Mouse (Mus musculus): ENCODE results near the gene Gab2.
A peak's percentile ranks its signal among the peaks of the same experiment; 100 is the strongest.

The Gab2 gene

DNA sequence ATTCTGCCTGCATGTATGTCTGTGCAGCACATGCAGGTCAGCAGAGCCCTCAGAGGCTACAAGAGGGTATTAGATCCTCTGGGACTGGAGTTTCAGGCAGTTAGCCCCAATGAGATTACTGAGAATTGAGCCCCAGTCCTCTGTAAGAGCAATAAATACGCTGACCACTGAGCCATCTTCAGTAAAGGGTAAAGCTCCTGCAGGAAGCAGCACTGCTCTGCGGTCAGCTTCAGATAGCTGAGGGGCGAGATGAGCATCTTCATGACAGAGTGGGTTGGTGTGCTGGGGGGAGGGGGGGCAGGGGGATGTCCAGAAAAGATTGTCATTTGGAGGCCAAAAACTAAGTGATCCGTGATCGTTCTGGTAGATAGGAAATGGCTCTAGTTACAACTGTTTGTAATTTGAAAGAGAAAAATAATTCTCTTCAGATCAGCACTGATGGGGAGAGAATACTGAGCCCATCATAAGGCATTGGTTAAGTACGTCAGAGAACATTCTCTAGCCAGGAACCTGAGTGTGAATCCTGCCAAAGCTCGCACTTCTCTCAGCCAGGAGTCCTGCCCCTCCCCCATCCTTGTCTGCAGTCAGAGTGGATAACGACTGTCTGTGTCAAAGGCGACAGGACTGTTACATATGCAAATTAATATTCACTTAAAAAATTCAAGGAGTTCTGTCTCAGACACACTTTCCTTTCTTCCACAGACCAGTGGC, 264.9 kb downstream of the Gab2 start:
- DNase-seq (ENCODE audit: low spot score in 2 of 2), result no peak

DNA sequence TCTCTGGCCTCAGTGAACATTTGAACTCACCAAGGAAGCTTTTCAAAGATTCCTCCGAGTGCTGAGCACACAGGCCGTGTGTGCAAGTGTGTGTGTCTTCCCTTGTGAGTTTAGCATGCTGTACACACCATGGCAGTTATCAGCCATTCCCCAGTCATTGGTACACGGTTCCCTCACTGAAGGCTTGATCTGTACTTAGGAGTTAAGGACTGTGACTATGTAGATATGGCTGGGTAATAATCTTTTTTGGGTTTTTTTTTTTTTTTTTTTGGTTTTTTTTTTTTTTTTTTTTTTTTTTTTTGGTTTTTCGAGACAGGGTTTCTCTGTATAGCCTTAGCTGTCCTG, 265.4 kb downstream of the Gab2 start:
- DNase-seq (ENCODE audit: low spot score in 2 of 2), result no peak

DNA sequence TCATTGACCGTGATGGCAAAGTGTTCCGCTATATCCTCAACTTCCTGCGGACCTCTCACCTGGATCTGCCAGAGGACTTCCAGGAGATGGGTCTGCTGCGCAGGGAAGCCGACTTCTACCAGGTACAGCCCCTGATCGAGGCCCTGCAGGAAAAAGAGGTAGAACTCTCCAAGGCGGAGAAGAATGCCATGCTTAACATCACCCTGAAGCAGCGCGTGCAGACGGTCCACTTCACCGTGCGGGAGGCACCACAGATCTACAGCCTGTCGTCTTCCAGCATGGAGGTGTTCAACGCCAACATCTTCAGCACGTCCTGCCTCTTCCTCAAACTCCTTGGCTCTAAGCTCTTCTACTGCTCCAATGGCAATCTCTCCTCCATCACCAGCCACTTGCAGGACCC, 266.1 kb downstream of the Gab2 start:
- DNase-seq (ENCODE audit: low spot score in 2 of 2), result no peak

DNA sequence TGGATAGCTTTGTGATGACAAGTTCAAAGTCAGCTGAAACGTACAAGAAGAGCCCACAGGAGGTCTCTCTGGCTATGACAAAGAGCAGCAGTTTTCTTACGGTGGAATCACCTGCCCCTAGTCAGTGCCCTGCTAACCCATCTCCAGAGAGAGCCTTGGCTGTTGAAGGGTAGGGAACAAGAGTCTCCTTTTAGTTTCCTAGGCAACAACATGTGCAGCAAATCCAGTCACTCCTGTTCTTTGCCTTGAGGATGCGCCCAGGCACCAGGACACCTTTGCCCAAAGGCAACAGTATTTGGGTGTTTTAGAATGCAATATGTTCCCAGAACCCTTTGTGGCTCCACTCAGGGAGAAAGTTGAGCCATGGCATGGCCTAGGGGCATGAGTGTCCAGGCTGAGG, 266.9 kb downstream of the Gab2 start:
- DNase-seq (ENCODE audit: low spot score in 2 of 2), result no peak

DNA sequence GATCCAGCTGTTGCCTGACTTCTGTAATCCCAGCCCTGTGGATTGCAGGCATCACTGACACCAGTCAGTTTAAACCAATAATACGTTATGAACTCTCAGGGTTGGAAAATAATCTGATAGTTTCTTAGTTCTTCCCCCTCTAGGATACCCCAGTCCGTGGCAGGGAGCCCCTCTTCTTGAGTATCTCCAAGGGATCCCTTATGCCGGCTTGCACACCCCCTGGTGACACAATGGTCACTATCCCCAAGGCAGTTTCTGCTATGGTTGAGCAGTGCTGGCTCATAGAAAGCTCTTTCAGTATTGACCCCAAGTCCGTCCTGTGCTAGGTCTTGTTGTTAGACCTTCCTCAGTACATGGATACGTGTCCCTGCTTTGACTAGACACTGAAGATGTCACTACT, 267.4 kb downstream of the Gab2 start:
- DNase-seq (ENCODE audit: low spot score in 2 of 2), result no peak

DNA sequence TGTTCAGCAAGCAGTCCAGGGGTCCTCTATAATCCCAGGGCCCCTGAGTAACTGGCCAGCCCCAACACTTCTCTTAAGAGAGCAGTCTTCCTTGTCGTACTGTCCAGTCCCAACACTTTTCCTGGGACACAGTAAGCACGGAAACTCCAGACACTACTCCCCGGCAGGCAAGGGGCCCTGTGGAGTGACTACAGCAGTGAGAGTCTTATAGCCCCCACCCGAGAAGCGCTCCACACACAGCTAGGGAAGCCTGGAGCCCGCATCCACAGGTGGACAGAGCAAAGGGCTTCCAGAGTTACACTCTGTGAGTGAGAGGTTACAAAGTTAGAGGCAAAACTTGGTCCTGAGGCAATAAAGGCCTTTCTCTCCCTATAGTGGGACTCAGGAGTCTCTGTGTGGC, 268.1 kb downstream of the Gab2 start:
- DNase-seq (ENCODE audit: low spot score in 2 of 2), result no peak

DNA sequence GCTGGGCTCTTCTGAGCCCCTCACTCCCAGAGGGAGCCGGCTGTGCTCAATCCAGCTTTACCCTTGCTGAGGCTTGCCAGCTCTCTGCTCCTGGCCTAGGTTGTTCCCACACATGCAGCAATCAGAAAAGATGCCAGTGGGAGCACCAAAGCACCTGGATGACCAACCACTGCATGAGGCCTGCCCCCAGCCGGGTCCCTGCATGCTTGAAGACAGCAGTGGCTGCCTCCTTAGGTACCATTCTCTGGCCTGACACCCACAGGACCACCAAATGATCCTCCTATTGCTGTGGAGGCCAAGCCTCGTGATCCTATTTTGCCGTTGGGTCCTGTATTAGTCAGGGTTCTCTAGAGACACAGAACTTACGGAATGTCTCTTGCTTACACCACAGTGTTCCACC, 269.5 kb downstream of the Gab2 start:
- DNase-seq (ENCODE audit: low spot score in 2 of 2), result no peak

DNA sequence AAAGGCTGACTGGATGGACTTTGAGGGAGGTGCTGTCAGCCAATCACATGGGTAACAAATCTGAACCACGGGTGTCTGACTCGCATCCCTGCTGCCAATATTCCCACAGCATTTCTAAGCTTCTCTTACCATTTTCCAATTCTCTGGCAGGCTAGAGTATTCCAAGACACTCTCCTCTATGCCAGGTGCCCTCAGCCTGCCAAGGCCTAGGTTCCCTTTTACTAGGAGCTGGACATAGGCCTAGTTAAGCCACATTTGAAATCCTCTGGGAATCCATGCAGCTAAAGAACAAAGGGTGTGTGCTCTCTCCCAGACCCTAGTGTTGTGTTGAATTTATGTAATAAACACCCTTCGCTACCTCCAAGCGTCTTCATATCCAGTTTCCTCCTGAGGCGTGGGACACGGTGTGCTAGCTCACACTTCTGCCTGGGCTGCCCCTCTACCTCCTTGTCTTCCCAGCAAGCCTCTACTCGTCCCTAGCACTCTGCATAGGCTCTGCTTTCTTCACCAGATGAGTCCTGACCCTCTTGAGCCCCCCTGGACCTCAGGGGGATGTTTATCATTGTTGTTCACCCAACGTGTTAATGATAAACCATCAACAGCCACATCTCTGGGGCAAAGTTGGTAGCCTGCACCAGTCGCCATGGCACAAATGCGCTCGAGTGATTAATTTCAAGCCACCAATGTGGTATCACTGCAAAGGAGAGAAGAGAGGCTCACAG, 270.6 kb downstream of the Gab2 start:
- no peak for DNase-seq (ENCODE audit: low spot score in 2 of 2)

DNA sequence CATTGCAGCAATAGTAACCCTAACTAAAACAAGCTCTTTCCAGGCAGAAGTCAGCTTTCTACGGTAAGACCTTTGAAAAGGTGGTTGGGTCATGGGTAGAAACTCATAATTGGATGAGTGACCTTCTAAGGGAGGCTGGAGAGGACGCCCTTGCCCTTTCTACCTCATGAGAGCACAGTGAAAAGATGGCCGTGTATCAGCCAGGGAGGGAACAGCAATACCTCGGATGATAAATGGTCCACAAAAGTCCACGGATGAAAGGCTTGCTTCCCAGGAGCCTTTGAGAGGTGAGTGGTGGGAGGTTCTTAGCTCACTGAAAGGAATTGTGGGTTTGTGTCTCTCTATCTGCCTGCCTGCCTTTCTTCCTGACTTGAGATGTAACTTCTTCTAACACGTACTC, 272.0 kb downstream of the Gab2 start:
- DNase-seq (ENCODE audit: low spot score in 2 of 2), result no peak

DNA sequence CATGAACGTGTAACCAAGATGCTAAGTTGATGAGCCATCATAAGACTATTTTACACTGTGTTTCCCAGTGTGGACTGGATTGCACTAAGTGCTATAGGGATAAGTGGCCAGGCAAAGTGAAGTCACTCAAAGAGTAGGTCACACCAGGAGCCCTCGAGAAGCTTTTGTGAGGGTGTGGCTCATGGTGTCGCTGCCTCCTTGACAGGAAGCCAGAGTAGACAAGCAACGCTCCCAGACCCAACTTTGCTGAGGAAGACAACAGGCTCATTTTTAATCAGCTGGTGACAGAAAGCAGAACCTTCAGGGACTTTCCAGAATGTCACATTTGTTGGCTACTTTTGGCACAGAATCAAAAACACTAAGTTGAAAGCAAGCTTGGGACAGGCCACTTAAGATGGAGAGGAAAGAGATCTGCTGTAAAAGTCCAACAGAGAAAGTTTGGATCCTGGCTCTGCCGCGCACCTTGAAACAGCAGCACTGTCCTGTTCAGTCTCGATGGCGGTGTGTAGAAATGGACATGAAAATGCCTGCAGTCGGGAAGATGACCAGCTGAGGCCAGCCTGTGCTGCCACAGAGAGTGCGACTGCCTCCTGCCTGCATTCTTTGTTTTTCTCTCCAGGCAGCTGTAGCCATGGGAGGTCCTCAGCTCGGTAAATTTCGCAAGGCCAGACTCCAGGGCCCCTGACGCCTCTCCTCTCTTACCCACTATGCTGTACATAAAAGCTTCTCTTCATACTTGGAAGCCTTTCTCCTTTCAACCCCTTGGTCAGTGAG, 273.9 kb downstream of the Gab2 start:
- DNase-seq (ENCODE audit: low spot score in 2 of 2), result no peak

DNA sequence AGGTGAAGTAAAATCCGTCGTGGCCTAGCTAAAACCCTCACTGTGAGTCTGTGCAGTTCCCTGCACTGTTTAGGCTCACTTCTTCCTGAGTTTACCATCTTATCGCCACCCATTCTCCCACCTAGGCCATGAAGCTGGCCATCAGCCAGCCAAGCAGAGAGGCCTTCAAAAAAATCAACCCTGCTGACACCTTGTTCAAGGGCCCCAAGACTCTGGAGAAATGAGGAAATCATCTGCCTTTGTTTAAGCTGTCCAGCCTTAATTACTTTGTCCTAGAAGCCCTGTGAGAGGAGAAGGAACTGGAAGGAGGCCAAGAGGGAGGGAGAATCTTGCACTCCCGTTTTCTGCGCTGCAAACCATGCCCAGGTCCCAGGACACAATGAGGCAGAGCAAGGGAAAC, 274.9 kb downstream of the Gab2 start:
- no peak for DNase-seq (ENCODE audit: low spot score in 2 of 2)

DNA sequence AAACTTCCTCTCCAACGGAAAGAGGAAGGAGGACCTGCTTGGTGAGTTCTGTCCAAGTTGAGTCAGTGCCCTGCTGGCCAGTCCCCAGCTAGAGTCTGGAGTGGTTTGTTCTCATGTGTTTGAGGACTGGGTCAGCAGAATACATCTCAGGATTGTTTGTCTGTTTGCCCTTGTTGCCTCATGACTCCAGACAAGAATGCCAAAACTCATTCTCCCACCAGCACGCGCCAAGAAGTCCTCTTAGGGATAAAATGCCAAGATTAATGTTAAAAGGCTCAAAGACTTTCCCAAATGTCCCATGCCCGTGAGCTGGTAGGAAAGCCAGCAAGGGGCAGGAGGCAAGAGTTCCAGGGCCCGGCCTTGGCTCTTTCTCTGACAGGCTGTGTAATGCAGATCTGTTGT, 275.5 kb downstream of the Gab2 start:
- DNase-seq (ENCODE audit: low spot score in 2 of 2), result peak in 1 of 2 experiments; percentile 50

DNA sequence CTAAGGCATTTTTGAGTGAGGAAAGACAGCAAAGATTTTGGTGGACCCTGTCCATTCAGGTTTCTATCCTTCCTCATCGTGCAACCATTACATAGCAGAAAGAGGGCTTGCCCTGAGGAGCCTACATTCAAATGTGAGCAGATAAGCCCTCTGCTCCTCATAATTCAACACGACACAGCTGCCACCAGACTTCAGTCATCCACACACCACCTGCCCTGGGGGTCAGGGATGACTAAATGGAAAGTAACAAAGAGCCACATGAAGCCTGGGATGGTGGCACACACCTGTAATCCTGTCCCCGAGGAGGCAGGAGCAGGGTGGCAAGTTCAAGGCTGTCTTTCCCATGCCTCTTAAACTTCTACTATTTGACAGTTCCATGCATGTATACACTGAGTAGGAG, 276.5 kb downstream of the Gab2 start:
- no peak for DNase-seq (ENCODE audit: low spot score in 2 of 2)

DNA sequence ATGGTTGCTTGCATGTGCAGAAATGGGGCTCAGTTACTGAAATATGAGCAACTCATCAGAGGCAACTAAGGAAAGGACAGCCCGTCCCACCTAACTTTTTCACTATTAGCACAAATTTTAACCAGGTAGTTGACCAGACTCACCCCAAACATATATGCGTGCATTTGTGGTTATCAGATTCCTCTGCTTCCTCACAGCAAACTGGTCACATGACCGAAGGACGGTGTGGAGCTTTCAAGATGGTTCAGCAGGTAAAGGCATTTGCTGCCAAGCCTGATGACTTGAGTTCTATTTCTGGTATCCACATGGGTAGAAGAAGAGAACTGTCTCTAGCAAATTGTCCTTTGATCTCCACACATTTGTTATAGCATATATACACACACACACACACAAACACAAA, 277.0 kb downstream of the Gab2 start:
- DNase-seq (ENCODE audit: low spot score in 2 of 2), result no peak

Measured in frontal cortex, postnatal 36 days (tissue).